Mouse (Mus musculus) cortical plate, adult 2 months (tissue): ENCODE measurements around the gene Stox2.

Source experiments
- CTCF ChIP-seq: fragments of 200-500 bp; IDR thresholded peaks from 2 replicates; pipeline ENCODE4 v1.5.1; 2011; ENCODE audit warnings: mild to moderate bottlenecking, control low read depth, low read length; ENCODE audit not compliant: insufficient read depth; ENCODE audit errors: extremely low read depth
- POLR2A ChIP-seq: fragments of 200-500 bp; IDR thresholded peaks from 2 replicates; pipeline ENCODE4 v1.6.1; 2011; ENCODE audit warnings: mild to moderate bottlenecking, low read length, control low read depth; ENCODE audit not compliant: insufficient read depth; ENCODE audit errors: extremely low read depth

- TF ChIP-seq POLR2A (no peak), CTCF (no peak)
Observed at GRCm38 (mm10) chr8:47383632-47384031, 62.5 kb downstream of the Stox2 start.
